Mouse (Mus musculus) embryonic fibroblast, embryonic 13.5 days (primary cell): ENCODE measurements around the gene Ctnnd1.

Source experiments
- CTCF ChIP-seq: IDR thresholded peaks from 2 replicates; pipeline ENCODE4 v1.5.1; 2011; ENCODE audit warnings: mild to moderate bottlenecking, control low read depth, low read length, moderate library complexity, borderline replicate concordance; ENCODE audit not compliant: insufficient read depth
- POLR2A ChIP-seq: IDR thresholded peaks from 2 replicates; pipeline ENCODE4 v1.6.1; 2011; ENCODE audit warnings: low read depth, mild to moderate bottlenecking, control low read depth, low read length, moderate library complexity

- TF ChIP-seq CTCF: no peak
- no peak for TF ChIP-seq POLR2A
Observed at GRCm38 (mm10) chr2:84695007-84695695, 44.6 kb upstream of the Ctnnd1 start.
